Mouse (Mus musculus) ES-E14 (cell line): ENCODE measurements around the gene Hspb7. TPM values are rescaled to one million over a fixed set of nuclear protein-coding genes. Genes with fewer than 3 reads are reported as not detected.

Experiments used
- DNase-seq: peaks from one replicate; pipeline ENCODE4 v3.0.0-alpha.2; 2013; ENCODE audit warnings: low read depth, low spot score
- H3K27ac ChIP-seq: 2 replicates; pipeline ENCODE4 v1.5.1; 2012; ENCODE audit warnings: low read depth, mild to moderate bottlenecking, low read length, moderate library complexity, mixed read lengths; ENCODE audit not compliant: poor library complexity, insufficient read depth, severe bottlenecking
- H3K36me3 ChIP-seq: 2 replicates; pipeline ENCODE4 v1.6.1; 2012; ENCODE audit warnings: mild to moderate bottlenecking, low read length, moderate library complexity, mixed read lengths; ENCODE audit not compliant: control insufficient read depth, poor library complexity, insufficient read depth, severe bottlenecking
- H3K4me1 ChIP-seq, 2 experiments: fragments of 150-350 bp in 1 of 2; sonication (generic) in 1 of 2; 2 replicates each; pipeline ENCODE4 v1.6.1; 2012; ENCODE audit warnings: low read length in 2 of 2, mild to moderate bottlenecking in 1 of 2, mixed read lengths in 1 of 2; ENCODE audit not compliant: control insufficient read depth in 2 of 2, insufficient read depth in 2 of 2, poor library complexity in 1 of 2
- H3K4me3 ChIP-seq, 2 experiments: fragments of 150-350 bp in 1 of 2; sonication (generic) in 1 of 2; 2 replicates each; pipeline ENCODE4 v1.5.1; 2012; ENCODE audit warnings: low read length in 2 of 2, low read depth in 1 of 2, mild to moderate bottlenecking in 1 of 2, mixed read lengths in 1 of 2; ENCODE audit not compliant: insufficient read depth in 1 of 2, poor library complexity in 1 of 2, severe bottlenecking in 1 of 2
- H3K9ac ChIP-seq: 2 replicates; pipeline ENCODE4 v1.6.1; 2012; ENCODE audit warnings: low read depth, mild to moderate bottlenecking, low read length, mixed read lengths; ENCODE audit not compliant: poor library complexity, insufficient read depth, severe bottlenecking
- H3K9me3 ChIP-seq: fragments of 150-350 bp; sonication (generic); 2 replicates; pipeline ENCODE4 v1.6.1; 2012; ENCODE audit warnings: low read depth, mild to moderate bottlenecking, low read length; ENCODE audit not compliant: control insufficient read depth, insufficient read depth
- CHD2 ChIP-seq: IDR thresholded peaks from 2 replicates; pipeline ENCODE4 v1.6.1; 2014; ENCODE audit warnings: mild to moderate bottlenecking, low read depth, low read length, inconsistent platforms
- HCFC1 ChIP-seq: IDR thresholded peaks from 2 replicates; pipeline ENCODE4 v1.6.1; 2012; ENCODE audit warnings: low read length, inconsistent platforms, borderline replicate concordance; ENCODE audit not compliant: insufficient read depth
- MAFK ChIP-seq: IDR thresholded peaks from 2 replicates; pipeline ENCODE4 v1.6.1; 2014; ENCODE audit warnings: mild to moderate bottlenecking, low read depth, low read length, inconsistent platforms; ENCODE audit not compliant: insufficient read depth
- ZC3H11A ChIP-seq: IDR thresholded peaks from 2 replicates; pipeline ENCODE4 v1.6.1; 2012; ENCODE audit warnings: low read depth, mild to moderate bottlenecking, inconsistent platforms, low read length, borderline replicate concordance
- ZNF384 ChIP-seq: IDR thresholded peaks from 2 replicates; pipeline ENCODE4 v1.6.1; 2012; ENCODE audit warnings: low read depth, low read length, inconsistent platforms
- in situ Hi-C, 2 experiments: fragments of 600-800 bp; cut with MboI; formaldehyde crosslinking; loops; one replicate each; pipeline ENCODE4 v1.15.1; 2025; ENCODE audit warnings: low sequenced_read_pairs in 2 of 2, inconsistent platforms in 1 of 2; ENCODE audit not compliant: unreplicated experiment in 2 of 2
- total RNA-seq: library from RNA; depleted of rRNA; stranded (reverse); fragments of 300-350 nt; gene quantifications from 2 replicates; pipeline ENCODE4 v1.2.3, GENCODE M21; 2012

Gene Hspb7
- total RNA-seq, 1 experiment: not detected

DNA sequence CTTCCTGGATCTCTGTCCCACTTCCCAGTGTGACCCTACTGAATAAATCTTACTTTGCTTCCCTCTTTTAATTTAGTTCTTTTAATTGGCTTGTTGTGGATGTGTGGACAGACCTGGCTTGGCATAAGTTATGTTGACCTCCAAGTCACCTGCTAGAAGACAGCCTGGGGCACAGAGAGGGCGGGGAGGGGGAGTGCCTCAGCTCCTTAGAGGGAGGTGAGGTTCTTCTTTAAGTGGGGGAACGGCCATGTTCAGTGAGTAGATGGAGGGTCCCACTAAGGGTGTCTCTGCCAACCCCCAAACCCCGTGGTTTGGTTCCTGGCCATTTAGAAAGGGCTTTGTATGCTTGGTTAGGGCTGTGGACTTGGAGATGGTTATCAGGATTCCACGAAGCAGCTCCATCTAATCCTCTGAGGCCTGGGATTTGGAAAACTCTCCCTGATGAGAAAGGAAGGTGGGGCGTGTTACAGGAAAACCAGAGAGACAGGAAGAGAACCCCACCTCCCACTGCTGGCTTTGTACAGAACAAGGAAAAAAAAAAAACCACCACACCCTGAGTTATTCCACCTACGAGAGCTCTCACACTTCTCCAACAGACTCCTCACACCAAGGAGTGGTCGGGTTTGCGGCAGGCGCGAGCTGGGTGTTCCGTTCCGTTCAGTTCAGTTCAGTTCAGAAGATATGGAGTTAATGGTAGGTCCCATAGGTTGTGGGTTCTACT lies 18.7 kb downstream of the Hspb7 start:
- Histone ChIP-seq H3K27ac (peak overlapping the region; percentile 80), H3K4me1 (peaks cover 2 to 8% of the 10 kb centered on the region in 2 experiments; a peak in 2 of 4 replicates), H3K9me3 (no peaks in the 10 kb centered on the region), H3K4me3 (no peak overlapping the region), H3K36me3 (no peaks in the 10 kb centered on the region), H3K9ac (no peak overlapping the region; the same call in 1 of the 2 replicates)
- DNase-seq: no peak
- TF ChIP-seq HCFC1 (no peak), ZNF384 (peak; percentile 65; the same call in 1 of the 2 replicates)
- in situ Hi-C loops: no loop called here

DNA sequence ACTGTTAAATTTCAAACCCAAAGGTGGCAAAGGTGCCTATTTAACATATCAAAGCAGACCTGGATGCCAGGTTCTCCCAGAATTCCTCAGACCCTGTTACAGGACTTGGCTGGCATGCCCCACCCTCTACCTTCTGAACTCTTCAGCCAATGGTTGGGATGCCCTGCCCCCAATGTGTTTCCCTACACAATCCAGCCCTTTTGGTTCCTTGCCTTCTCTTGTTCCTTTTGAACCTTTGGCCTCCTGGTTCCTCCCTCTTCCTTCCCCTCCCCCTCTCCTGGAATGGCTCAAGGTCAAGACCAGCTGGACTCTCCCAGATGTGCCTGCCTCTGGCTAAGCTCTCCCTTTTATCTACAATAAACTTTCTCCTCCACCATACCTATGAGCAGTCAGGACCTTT lies 20.3 kb downstream of the Hspb7 start:
- H3K9me3 ChIP-seq: no peaks in the 10 kb centered on the region
- no peak overlapping the region for H3K9ac ChIP-seq
- 0 out of 2 replicates have a peak overlapping the region, but pooled peaks have one; percentile 2 for H3K27ac ChIP-seq
- H3K36me3 ChIP-seq: no peaks in the 10 kb centered on the region
- TF ChIP-seq ZC3H11A: no peak
- TF ChIP-seq ZNF384: no peak
- TF ChIP-seq CHD2: no peak
- no peak for TF ChIP-seq HCFC1
- no peak for TF ChIP-seq MAFK
- no peak overlapping the region for H3K4me3 ChIP-seq
- in situ Hi-C loops: no loop called here
- DNase-seq: peak; percentile 83
- H3K4me1 ChIP-seq: peaks cover 2 to 12% of the 10 kb centered on the region in 2 experiments; a peak in 2 of 4 replicates

DNA sequence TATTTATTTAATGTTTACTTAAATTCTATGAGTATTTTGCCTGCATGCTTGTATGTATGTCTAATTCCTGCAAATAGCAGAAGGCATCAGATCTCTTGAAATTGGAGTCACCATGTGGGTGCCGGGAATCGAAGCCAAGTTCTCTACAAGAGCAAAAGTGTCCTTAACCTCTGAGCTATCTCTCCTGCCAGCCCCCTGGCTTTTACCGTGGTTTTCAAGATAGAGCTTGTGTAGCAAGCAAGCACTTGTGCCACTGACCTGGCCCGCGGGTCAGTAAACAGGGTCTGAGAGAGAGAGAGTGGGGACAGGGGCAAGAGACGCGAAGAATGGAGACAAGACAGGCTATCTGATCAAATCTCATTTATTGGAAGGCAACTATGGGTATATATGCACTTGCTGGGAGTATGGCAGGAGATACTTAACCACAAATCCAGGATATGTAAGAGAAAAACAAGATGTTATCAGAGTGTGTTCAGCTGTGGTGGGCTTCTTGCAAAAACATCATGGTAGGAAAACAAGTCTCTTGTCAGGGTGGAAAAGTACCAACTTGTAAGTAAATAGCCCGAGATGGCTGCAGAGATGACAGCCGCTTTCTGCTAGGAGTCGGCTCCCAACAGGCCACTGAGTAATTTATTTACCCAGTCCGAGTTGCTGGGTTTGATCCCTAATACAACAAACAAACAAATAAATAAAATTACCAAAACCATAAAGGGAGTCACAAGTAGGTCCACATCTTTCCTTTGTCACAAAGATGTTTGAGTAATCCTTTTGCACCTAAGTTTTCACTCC lies 23.3 kb downstream of the Hspb7 start:
- H3K27ac ChIP-seq: no peak overlapping the region
- TF ChIP-seq ZNF384: no peak
- no peak for TF ChIP-seq CHD2
- TF ChIP-seq ZC3H11A: no peak
- TF ChIP-seq MAFK: no peak
- TF ChIP-seq HCFC1: no peak

DNA sequence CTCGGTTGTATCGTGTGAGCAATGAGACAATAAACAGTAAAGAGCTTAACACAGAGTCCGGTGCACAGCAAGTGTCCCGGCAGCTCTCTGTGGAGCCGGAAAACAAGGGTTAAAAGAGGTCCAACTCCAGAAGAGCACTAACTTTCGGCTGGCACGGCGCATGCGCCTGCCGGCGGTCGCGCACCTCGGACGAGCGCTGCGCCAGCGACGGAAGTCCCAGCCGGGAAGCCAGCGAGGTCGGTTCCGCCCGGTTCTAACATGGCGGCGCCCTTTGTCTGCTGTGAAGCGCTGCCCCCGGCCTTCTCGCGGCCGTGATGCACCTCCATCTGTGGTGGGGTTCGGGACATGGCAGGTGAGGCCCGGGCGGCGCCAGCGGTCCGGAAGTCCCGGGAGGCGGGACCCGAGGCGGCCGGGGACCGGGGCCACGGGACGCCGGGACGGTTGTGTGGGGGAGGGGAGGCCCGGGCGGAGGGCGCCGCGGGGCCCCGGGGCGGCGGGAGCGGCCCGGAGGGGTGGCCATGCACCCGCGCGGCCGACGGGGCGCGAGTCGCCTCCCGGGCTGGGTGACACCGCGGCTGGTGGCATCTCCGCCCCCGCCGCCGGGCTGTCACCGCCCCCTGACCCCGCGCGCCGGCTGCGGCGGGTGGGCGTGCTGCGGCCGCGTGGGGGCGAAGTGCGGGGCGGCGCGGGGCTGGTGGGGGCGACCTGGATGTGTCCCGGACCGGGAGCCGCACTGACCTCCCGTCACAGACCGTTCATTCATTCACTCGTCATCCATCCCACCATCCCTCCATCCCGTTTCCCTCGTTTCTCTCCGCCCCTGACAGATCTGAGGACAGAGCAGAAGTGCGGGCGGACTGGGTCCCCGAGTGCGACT lies 24.1 kb downstream of the Hspb7 start, which contains the start of gene Zbtb17:
Gene Zbtb17, plus strand, starts transcription at position 204 of the 877 bp plus-strand sequence.
- Histone ChIP-seq H3K4me1 (peaks cover 0 to 6% of the 10 kb centered on the region in 2 experiments; a peak in 1 of 4 replicates), H3K36me3 (peaks cover 5% of the 10 kb centered on the region; the same call in 1 of the 2 replicates), H3K9ac (peak within 1 kb of the TSS; percentile 89), H3K27ac (0 out of 2 replicates have a peak within 1 kb of the TSS, but pooled peaks have one; percentile 50), H3K4me3 (peak within 1 kb of the TSS; percentile 73 to 91), H3K9me3 (no peaks in the 10 kb centered on the region)
- peak; percentile 59 for DNase-seq
- TF ChIP-seq CHD2: no peak
- TF ChIP-seq ZNF384: no peak
- peak; percentile 95 for TF ChIP-seq HCFC1
- no peak for TF ChIP-seq ZC3H11A
- TF ChIP-seq MAFK: no peak
- in situ Hi-C loops: no loop called here

More for the DNA sequence above, 23.3 kb downstream of the Hspb7 start:
- in situ Hi-C loops: no loop called here
- DNase-seq: no peak
- H3K4me3 ChIP-seq: peak overlapping the region; percentile 61 to 91
- H3K4me1 ChIP-seq: peaks cover under 1 to 10% of the 10 kb centered on the region in 2 experiments; a peak in 2 of 4 replicates
- H3K36me3 ChIP-seq: peaks cover 5% of the 10 kb centered on the region; the same call in 1 of the 2 replicates
- no peaks in the 10 kb centered on the region for H3K9me3 ChIP-seq
- peak overlapping the region; percentile 62; the same call in 1 of the 2 replicates for H3K9ac ChIP-seq
